Mouse (Mus musculus) ES-Bruce4 (cell line): ENCODE data around the gene Prkce. TPM values are rescaled to one million over a fixed set of nuclear protein-coding genes. Genes with fewer than 3 reads are reported as not detected.

ENCODE experiments used
- H3K27ac ChIP-seq: 2 replicates; pipeline ENCODE4 v1.5.1; 2012; ENCODE audit warnings: low read length, inconsistent platforms; ENCODE audit not compliant: insufficient read depth
- H3K27me3 ChIP-seq: 2 replicates; pipeline ENCODE4 v1.6.1; 2012; ENCODE audit warnings: mild to moderate bottlenecking, low read length, inconsistent platforms; ENCODE audit not compliant: control insufficient read depth, poor library complexity, insufficient read depth, severe bottlenecking
- H3K36me3 ChIP-seq: 2 replicates; pipeline ENCODE4 v1.6.1; 2012; ENCODE audit warnings: inconsistent platforms, mild to moderate bottlenecking, low read length, moderate library complexity; ENCODE audit not compliant: control insufficient read depth, poor library complexity, insufficient read depth, severe bottlenecking
- H3K4me1 ChIP-seq: one replicate; pipeline ENCODE4 v1.8.1; 2011; ENCODE audit warnings: low read length; ENCODE audit not compliant: control insufficient read depth, insufficient read depth
- H3K4me3 ChIP-seq: 2 replicates; pipeline ENCODE4 v1.5.1; 2011; ENCODE audit warnings: low read depth, mild to moderate bottlenecking, low read length
- H3K9ac ChIP-seq: 2 replicates; pipeline ENCODE4 v1.6.1; 2012; ENCODE audit warnings: low read depth, mild to moderate bottlenecking, inconsistent platforms; ENCODE audit not compliant: poor library complexity, severe bottlenecking
- H3K9me3 ChIP-seq: replicated peaks from 2 replicates; pipeline ENCODE4 v1.6.1; 2012; ENCODE audit warnings: mild to moderate bottlenecking, low read length, inconsistent platforms; ENCODE audit not compliant: control insufficient read depth, poor library complexity, insufficient read depth, severe bottlenecking
- CTCF ChIP-seq: IDR thresholded peaks from one replicate; pipeline ENCODE4 v1.8.1; 2011; ENCODE audit warnings: low read depth, low read length
- EP300 ChIP-seq: IDR thresholded peaks from 2 replicates; pipeline ENCODE4 v1.6.1; 2011; ENCODE audit warnings: low read depth, low read length; ENCODE audit not compliant: insufficient read depth
- POLR2A ChIP-seq: IDR thresholded peaks from one replicate; pipeline ENCODE4 v1.8.1; 2011; ENCODE audit warnings: low read length; ENCODE audit not compliant: insufficient read depth
- polyA plus RNA-seq: library from polyadenylated mRNA; stranded (reverse); fragments of >200 nt; gene quantifications from 2 replicates; pipeline ENCODE4 v1.2.4, GENCODE M21; 2011; ENCODE audit warnings: low read depth; ENCODE audit not compliant: missing spikeins, insufficient read depth, insufficient read length

Prkce gene
- polyA plus RNA-seq, 1 experiment, result 4.3 TPM

DNA sequence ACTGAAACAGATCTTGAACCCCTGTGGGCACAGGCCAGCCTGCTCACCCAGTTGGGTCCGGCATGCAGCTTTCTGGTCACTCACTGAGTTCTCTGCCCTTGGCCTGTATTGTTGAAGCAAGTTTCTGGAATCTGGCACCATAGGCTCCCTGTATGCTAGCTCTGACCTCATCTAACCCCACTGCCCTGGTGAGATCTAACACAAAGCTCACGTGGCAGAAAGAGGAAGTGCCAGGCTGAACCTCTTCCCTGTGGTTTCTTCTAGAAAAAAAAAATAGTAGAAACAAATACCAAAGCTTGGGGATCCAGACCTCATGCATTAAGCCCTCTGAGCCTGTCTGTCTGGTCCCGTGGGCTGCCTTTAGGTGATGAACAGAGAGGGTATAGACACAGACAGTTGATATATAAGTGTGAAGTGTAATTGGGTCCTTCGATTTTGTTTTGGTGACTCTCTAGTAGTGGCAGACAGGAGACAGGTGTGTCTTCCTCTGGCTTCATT, 279.6 kb downstream of the Prkce start:
- no peaks in the 10 kb centered on the region for H3K36me3 ChIP-seq
- H3K4me3 ChIP-seq, result no peak overlapping the region
- no peak overlapping the region for H3K9ac ChIP-seq
- H3K27ac ChIP-seq, result no peak overlapping the region
- TF ChIP-seq EP300 (no peak), POLR2A (no peak), CTCF (no peak)
- H3K27me3 ChIP-seq, result no peaks in the 10 kb centered on the region
- H3K9me3 ChIP-seq, result peaks cover 15% of the 10 kb centered on the region
- H3K4me1 ChIP-seq, result no peaks in the 10 kb centered on the region

DNA sequence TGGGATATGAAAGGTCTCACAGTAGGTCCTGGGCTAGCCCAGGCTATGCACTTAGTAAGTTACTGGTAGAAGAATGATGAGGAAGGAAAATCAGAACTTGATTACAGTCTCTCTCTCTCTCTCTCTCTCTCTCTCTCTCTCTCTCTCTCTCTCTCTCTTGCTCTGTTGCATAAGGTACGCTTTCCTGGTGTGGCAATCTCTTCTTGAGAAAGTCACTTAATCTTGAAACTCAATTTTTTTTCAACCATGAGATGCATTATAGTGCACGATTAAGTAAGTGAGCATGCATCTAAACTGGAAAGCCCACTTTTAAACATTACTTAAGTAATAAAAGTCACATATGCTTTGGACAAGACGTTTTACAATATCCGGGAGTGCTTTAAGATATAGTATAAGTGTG, 285.3 kb downstream of the Prkce start:
- no peaks in the 10 kb centered on the region for H3K4me1 ChIP-seq
- H3K27ac ChIP-seq, result no peak overlapping the region
- H3K9me3 ChIP-seq, result peaks cover 9% of the 10 kb centered on the region
- H3K9ac ChIP-seq, result no peak overlapping the region
- no peak for TF ChIP-seq EP300
- no peak for TF ChIP-seq CTCF
- TF ChIP-seq POLR2A, result no peak
- no peaks in the 10 kb centered on the region for H3K27me3 ChIP-seq
- no peak overlapping the region for H3K4me3 ChIP-seq
- no peaks in the 10 kb centered on the region for H3K36me3 ChIP-seq

DNA sequence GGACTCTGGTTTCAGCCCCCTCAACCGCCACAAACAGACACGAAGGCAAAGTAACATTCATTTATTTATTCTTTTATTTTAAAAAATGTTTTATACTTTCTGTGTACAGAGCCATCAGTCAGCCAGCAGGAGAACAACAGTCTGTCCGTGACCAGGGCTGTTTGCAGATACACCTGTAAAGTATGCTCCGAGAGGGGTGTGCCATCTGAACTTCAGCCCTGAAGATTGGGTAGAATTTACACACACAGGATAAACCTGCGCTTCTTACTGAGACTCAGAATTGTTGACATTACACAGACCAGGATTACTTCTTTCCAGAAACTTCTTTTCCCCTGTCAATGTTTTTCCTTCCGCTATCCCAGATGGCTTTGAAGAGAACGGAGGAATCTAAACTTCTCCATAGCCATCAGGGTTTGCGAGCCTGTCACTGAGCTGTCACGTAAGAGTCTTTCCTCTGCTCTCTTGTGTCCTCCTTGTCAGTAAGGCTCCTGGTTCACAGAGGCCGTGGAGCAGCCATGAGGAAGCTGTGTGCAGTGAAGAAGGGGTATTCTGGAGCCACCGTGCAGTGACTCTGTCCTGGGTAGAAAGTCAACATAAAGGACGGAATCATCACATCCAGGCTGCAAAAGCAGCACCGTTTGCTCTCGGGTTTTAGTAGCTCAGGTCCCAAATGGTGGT, 286.2 kb downstream of the Prkce start:
- H3K9me3 ChIP-seq, result peaks cover 1% of the 10 kb centered on the region; the same call in 1 of the 2 replicates
- no peaks in the 10 kb centered on the region for H3K27me3 ChIP-seq
- TF ChIP-seq EP300 (no peak), CTCF (no peak), POLR2A (no peak)
- H3K36me3 ChIP-seq, result no peaks in the 10 kb centered on the region
- no peak overlapping the region for H3K4me3 ChIP-seq
- H3K27ac ChIP-seq, result no peak overlapping the region
- H3K4me1 ChIP-seq, result no peaks in the 10 kb centered on the region
- no peak overlapping the region for H3K9ac ChIP-seq

DNA sequence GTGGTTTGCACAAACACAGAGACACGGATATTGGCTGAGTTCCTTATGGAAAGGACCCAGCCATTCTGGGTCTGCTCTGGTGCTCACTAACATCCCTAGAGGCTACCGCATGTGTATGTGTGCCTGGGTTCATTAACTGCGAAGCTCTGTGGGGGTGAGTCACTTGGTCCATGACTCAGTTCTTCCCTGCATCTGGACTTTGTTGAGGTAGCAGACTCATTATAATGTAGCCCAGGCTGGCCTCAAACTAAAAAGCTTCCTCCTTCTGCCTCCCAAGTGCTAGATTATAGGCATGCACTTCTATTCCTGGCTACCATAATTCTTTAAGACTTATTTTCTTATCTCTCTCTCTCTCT, 286.7 kb downstream of the Prkce start:
- Histone ChIP-seq H3K4me3 (no peak overlapping the region), H3K27ac (no peak overlapping the region), H3K4me1 (no peaks in the 10 kb centered on the region), H3K36me3 (no peaks in the 10 kb centered on the region), H3K9me3 (no peaks in the 10 kb centered on the region), H3K9ac (no peak overlapping the region), H3K27me3 (no peaks in the 10 kb centered on the region)
- TF ChIP-seq EP300 (no peak), CTCF (no peak), POLR2A (no peak)

DNA sequence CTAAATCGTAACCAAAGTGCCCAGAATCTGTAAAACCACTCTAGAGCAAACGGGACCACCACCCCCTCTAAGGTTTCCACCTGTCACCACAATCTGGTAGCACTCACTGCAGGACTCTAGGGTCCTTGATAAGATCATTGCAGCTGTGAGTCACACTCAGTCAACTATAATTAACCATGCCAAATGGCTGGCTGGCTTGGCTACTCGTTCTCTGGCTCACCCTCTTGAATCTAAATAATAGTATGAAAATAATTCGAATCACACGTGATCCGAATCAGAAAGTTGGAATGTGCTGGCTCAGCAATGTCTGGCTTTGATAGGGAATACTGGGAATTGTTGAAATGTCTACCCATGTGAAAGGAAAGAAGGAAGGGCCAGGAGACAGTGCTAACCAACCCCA, 288.9 kb downstream of the Prkce start:
- Histone ChIP-seq H3K4me3 (no peak overlapping the region), H3K36me3 (no peaks in the 10 kb centered on the region), H3K9ac (no peak overlapping the region), H3K9me3 (no peaks in the 10 kb centered on the region), H3K4me1 (peaks cover 2% of the 10 kb centered on the region), H3K27me3 (no peaks in the 10 kb centered on the region), H3K27ac (no peak overlapping the region)
- TF ChIP-seq EP300 (no peak), CTCF (no peak), POLR2A (no peak)

GRCm38 (mm10) chr17:86458302-86458980, 290.9 kb downstream of the Prkce start:
- H3K4me1 ChIP-seq, result peaks cover 2% of the 10 kb centered on the region
- TF ChIP-seq EP300 (no peak), POLR2A (no peak), CTCF (no peak)
- H3K9me3 ChIP-seq, result no peaks in the 10 kb centered on the region
- H3K36me3 ChIP-seq, result no peaks in the 10 kb centered on the region
- no peak overlapping the region for H3K4me3 ChIP-seq
- H3K27ac ChIP-seq, result no peak overlapping the region
- no peak overlapping the region for H3K9ac ChIP-seq
- H3K27me3 ChIP-seq, result no peaks in the 10 kb centered on the region
